Mouse (Mus musculus): Measurements from ENCODE around the gene Rbm4. TPM values are rescaled to one million over a fixed set of nuclear protein-coding genes. Genes with fewer than 3 reads are reported as not detected.

Gene Rbm4
- total and polyA plus RNA-seq, 3 experiments = 31.4 to 51.6 TPM; not detected in 1

DNA sequence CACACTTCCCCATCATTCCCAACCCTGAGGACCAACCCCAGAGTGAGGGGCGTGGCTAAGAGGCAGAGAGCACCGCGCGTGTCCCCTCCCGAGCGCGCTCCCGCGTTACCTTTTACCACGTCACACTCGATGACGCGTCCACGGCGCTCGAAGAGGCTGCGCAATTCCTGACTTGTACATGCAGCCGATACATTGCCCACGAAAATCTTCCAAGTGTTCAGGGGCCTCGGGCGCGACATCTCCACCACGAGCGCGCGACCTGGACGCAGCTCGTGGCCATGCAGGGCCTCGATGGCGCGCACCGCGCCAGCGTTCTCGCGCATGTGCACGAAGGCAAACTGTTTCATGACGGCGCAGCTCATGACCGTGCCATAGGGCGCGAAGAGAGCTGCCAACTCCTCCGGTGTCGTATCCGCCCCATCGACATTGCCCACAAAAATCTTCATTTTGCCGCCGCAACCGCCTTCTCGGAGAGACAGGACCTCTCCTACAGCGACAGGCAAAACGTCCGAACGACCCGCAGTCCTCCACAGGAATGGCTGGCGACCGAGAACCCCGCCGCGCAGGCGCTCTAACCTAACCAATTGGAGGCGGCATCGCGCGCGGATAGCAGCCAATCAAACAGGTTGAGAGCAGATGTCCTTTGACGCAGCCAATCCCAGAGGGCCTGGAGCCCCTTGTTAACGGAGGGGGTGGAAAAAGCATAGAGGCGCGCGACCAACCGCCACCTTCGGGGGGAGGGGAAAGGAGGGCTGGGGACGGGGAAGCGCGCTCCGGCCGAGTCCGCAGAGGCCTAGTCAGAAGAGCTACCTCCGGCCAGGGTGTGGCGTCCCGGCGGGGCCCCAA lies 17.6 kb upstream of the Rbm4 start, which contains the start of the genes Gm21992 and Rbm14 (continued):
- TF ChIP-seq HCFC1 (IDR thresholded peaks at IDR 0.05; ENCODE audit: low read depth, low read length) (peak; percentile 79), MAZ (IDR thresholded peaks at IDR 0.05; ENCODE audit: low read depth, low read length) (peak; percentile 20; the same call in 1 of the 2 replicates), JUND (IDR thresholded peaks at IDR 0.05; ENCODE audit: low read depth, low read length) (no peak), E2F4 (IDR thresholded peaks at IDR 0.05; ENCODE audit: borderline replicate concordance, low read depth, low read length) (no peak), TAL1 (IDR thresholded peaks at IDR 0.05; ENCODE audit: low read length) (no peak), CTCF (IDR thresholded peaks at IDR 0.05 in 2 of 3, conservative IDR thresholded peaks at IDR 0.05 in 1 of 3; ENCODE audit: control insufficient read depth in 1 of 3, insufficient read depth in 1 of 3, low read depth in 2 of 3, low read length in 3 of 3, poor library complexity in 1 of 3, severe bottlenecking in 1 of 3) (no peak), ETS1 (IDR thresholded peaks at IDR 0.05; ENCODE audit: low read depth, low read length) (peak; percentile 15; the same call in 1 of the 2 replicates), GABPA (IDR thresholded peaks at IDR 0.05; ENCODE audit: low read depth, low read length) (no peak), EP300 (IDR thresholded peaks at IDR 0.05; ENCODE audit: low read depth in 1 of 2, low read length in 2 of 2) (peak in 1 of 2 experiments; percentile 62; a peak in 2 of 4 replicates), MEF2A (IDR thresholded peaks at IDR 0.05; ENCODE audit: extremely low read depth, insufficient replicate concordance, low read depth, low read length, poor library complexity, severe bottlenecking) (no peak), MAFK (IDR thresholded peaks at IDR 0.05; ENCODE audit: borderline replicate concordance, low read depth, low read length) (no peak), NRF1 (IDR thresholded peaks at IDR 0.05; ENCODE audit: insufficient read depth, low read depth, low read length, poor library complexity, severe bottlenecking) (peak; percentile 79), TCF12 (IDR thresholded peaks at IDR 0.05; ENCODE audit: low read depth, low read length) (peak; percentile 73), SMC3 (IDR thresholded peaks at IDR 0.05; ENCODE audit: low read depth, low read length) (no peak), TBP (IDR thresholded peaks at IDR 0.05; ENCODE audit: low read depth, low read length) (peak; percentile 80; the same call in 1 of the 2 replicates)

GRCm38 (mm10) chr19:4810746-4811062 lies 17.0 kb upstream of the Rbm4 start:
- H3K36me3 ChIP-seq (ENCODE audit: control insufficient read depth in 1 of 2, insufficient read depth in 2 of 2, low read length in 2 of 2) = peaks cover 5 to 31% of the 10 kb centered on the region in 2 experiments
- H3K9me3 ChIP-seq (replicated peaks; ENCODE audit: insufficient read depth, low read length) = no peaks in the 10 kb centered on the region
- H3K9ac ChIP-seq (ENCODE audit: control insufficient read depth, low read depth, low read length, poor library complexity, severe bottlenecking) = peak overlapping the region; percentile 88
- peaks cover 0 to 4% of the 10 kb centered on the region in 2 experiments; a peak in 2 of 4 replicates for H3K4me1 ChIP-seq (ENCODE audit: control insufficient read depth in 1 of 2, insufficient read depth in 2 of 2, low read length in 2 of 2)
- peak overlapping the region; percentile 91; the same call in 1 of the 2 replicates for H3K27ac ChIP-seq (ENCODE audit: control insufficient read depth, low read depth, low read length)
- no peaks in the 10 kb centered on the region for H3K27me3 ChIP-seq (ENCODE audit: control insufficient read depth in 1 of 2, insufficient read depth in 2 of 2, low read length in 2 of 2)
- H3K4me3 ChIP-seq (ENCODE audit: control insufficient read depth in 1 of 2, insufficient read depth in 1 of 2, low read depth in 2 of 2, low read length in 2 of 2) = peak overlapping the region; percentile 67 to 68
- DNase-seq (ENCODE audit: low read depth, low spot score) = no peak
- H3K79me2 ChIP-seq (ENCODE audit: control insufficient read depth, insufficient read depth, low read length, poor library complexity) = peaks cover 60% of the 10 kb centered on the region
- TF ChIP-seq CHD2 (IDR thresholded peaks at IDR 0.05; ENCODE audit: low read length) (no peak), UBTF (IDR thresholded peaks at IDR 0.05; ENCODE audit: borderline replicate concordance, insufficient read depth, low read depth, low read length) (0 out of 2 replicates have a peak, but pooled peaks have one; percentile 33)
